Mouse (Mus musculus): ENCODE data around the gene Mical3. TPM values are rescaled to one million over a fixed set of nuclear protein-coding genes. Genes with fewer than 3 reads are reported as not detected.

Gene Mical3
- total RNA-seq, 2 experiments from 2014 or later, result 114 to 124 TPM

- DNase-seq, result no peak
- intact Hi-C loops (cut with DNase I), result no loop called here
These were observed 100.8 kb downstream of the Mical3 start for GRCm38 (mm10) chr6:121029897-121030589.

GRCm38 (mm10) chr6:121028514-121028913 is 102.3 kb downstream of the Mical3 start:
- intact Hi-C loops (cut with DNase I), result no loop called here
- no peak for DNase-seq

- intact Hi-C loops (cut with DNase I), result no loop called here
- peak; percentile 52 to 53 for DNase-seq
These were observed 103.5 kb downstream of the Mical3 start for GRCm38 (mm10) chr6:121027314-121027713.

- intact Hi-C loops (cut with DNase I), result no loop called here
- no peak for DNase-seq
These were observed 103.9 kb downstream of the Mical3 start for GRCm38 (mm10) chr6:121026866-121027265.

GRCm38 (mm10) chr6:121026019-121026584 is 104.7 kb downstream of the Mical3 start:
- no peak for DNase-seq
- intact Hi-C loops (cut with DNase I), result no loop called here

GRCm38 (mm10) chr6:121018147-121018546 is 112.7 kb downstream of the Mical3 start:
- peak; percentile 33 to 47 for DNase-seq
- intact Hi-C loops (cut with DNase I), result no loop called here

- DNase-seq, result peak; percentile 59 to 72
- intact Hi-C loops (cut with DNase I), result no loop called here
These were observed 113.3 kb downstream of the Mical3 start for GRCm38 (mm10) chr6:121017436-121018031.

GRCm38 (mm10) chr6:121016097-121016496 is 114.7 kb downstream of the Mical3 start:
- intact Hi-C loops (cut with DNase I), result no loop called here
- DNase-seq, result no peak

- no peak for DNase-seq
- intact Hi-C loops (cut with DNase I), result loop anchor here (1.0 to 5.0 kb wide), 3 partner anchors 42 to 116 kb away; partner anchors contain the start of gene Mical3
These were observed 116.5 kb downstream of the Mical3 start for GRCm38 (mm10) chr6:121014339-121014738.

GRCm38 (mm10) chr6:121013750-121014149 is 117.0 kb downstream of the Mical3 start:
- intact Hi-C loops (cut with DNase I), result loop anchor here (1.0 to 5.0 kb wide), 4 partner anchors 41 to 165 kb away; partner anchors contain the start of gene Mical3
- DNase-seq, result peak; percentile 74 to 81

- intact Hi-C loops (cut with DNase I), result loop anchor here (2.0 to 5.0 kb wide), 3 partner anchors 39 to 167 kb away; no protein-coding TSS in a partner anchor
- DNase-seq, result no peak
These were observed 119.1 kb downstream of the Mical3 start for GRCm38 (mm10) chr6:121011709-121012108.

- intact Hi-C loops (cut with DNase I), result loop anchor here (5.0 kb wide), 2 partner anchors 37 to 98 kb away; no protein-coding TSS in a partner anchor
These were observed 121.1 kb downstream of the Mical3 start for GRCm38 (mm10) chr6:121009651-121010050.

GRCm38 (mm10) chr6:121004959-121005358 is 125.8 kb downstream of the Mical3 start:
- intact Hi-C loops (cut with DNase I), result no loop called here
- no peak for DNase-seq

More at GRCm38 (mm10) chr6:121009651-121010050, 121.1 kb downstream of the Mical3 start:
- no peak for DNase-seq

GRCm38 (mm10) chr6:121002952-121003351 is 127.8 kb downstream of the Mical3 start:
- intact Hi-C loops (cut with DNase I), result no loop called here
- DNase-seq, result no peak

GRCm38 (mm10) chr6:120999860-121000526 is 130.8 kb downstream of the Mical3 start:
- DNase-seq, result peak in 1 of 2 experiments; percentile 40
- intact Hi-C loops (cut with DNase I), result no loop called here

- intact Hi-C loops (cut with DNase I), result no loop called here
- DNase-seq, result no peak
These were observed 131.7 kb downstream of the Mical3 start for GRCm38 (mm10) chr6:120999087-120999486.

GRCm38 (mm10) chr6:120996607-120997006 is 134.2 kb downstream of the Mical3 start:
- intact Hi-C loops (cut with DNase I), result no loop called here
- no peak for DNase-seq

- no peak for DNase-seq
- intact Hi-C loops (cut with DNase I), result no loop called here
These were observed 135.3 kb downstream of the Mical3 start for GRCm38 (mm10) chr6:120995541-120995940.

- DNase-seq, result no peak
- intact Hi-C loops (cut with DNase I), result no loop called here
These were observed 138.9 kb downstream of the Mical3 start for GRCm38 (mm10) chr6:120991857-120992256.

- intact Hi-C loops (cut with DNase I), result no loop called here
- DNase-seq, result peak; percentile 47 to 56
These were observed 143.2 kb downstream of the Mical3 start for GRCm38 (mm10) chr6:120987571-120988084.

GRCm38 (mm10) chr6:120987164-120987563 is 143.6 kb downstream of the Mical3 start:
- intact Hi-C loops (cut with DNase I), result no loop called here
- DNase-seq, result peak in 1 of 2 experiments; percentile 39

Data from heart, postnatal 14 days (tissue).